In genomic region chr7:125593831-125594230, GRCm38 (mm10) we compare ENCODE assay signal across 14 mouse cellular contexts. TPM values are rescaled to one million over a fixed set of nuclear protein-coding genes. Genes with fewer than 3 reads are reported as not detected.
DNase-seq lines count a peak whose midpoint lies in the region; ATAC-seq and TF ChIP-seq lines count a peak whose summit lies in the region.
"Had no signal": no experiment of that assay in that cellular context is flagged by ENCODE, and none has a peak within 500 bp of the region (broad histone marks: within the 10 kb centered on the region; RNA-seq: fewer than 3 reads in every experiment).

No protein-coding gene starts in this region.

- intact Hi-C loops in heart, postnatal 25 days (cut with DNase I), result no loop called here

- H3K4me1 ChIP-seq in liver, postnatal 0 days (ENCODE audit: insufficient read depth), result peaks cover 4% of the 10 kb centered on the region
- H3K4me1 ChIP-seq: heart, embryonic 12.5 days had no signal

- H3K9me3 ChIP-seq in liver, postnatal 0 days (ENCODE audit: low read length), result no peaks in the 10 kb centered on the region
- H3K9me3 ChIP-seq: heart, embryonic 12.5 days had no signal

- peak; percentile 94 for DNase-seq in heart, adult 11 months
- no peak for DNase-seq in heart, postnatal 25 days (ENCODE audit: low spot score)
- DNase-seq in T-cell, adult 2 months (ENCODE audit: low spot score), result peak; percentile 68
- no peak for DNase-seq in liver, postnatal 0 days
- peak; percentile 59 to 76 for DNase-seq in thymus, adult 18-20 months
- no peak for DNase-seq in right cerebral cortex, adult 18-20 months
- no peak for DNase-seq in embryo, embryonic 10.5 days (ENCODE audit: low spot score)
- DNase-seq in adrenal gland, adult (ENCODE audit: inconsistent age in 2 of 2, low spot score in 1 of 2), result no peak
- DNase-seq: adrenal gland, adult 2 months; embryo, embryonic 11 days; layer of hippocampus, postnatal 36 days had no signal

- H3K4me3 ChIP-seq in liver, postnatal 0 days (ENCODE audit: low read depth, low read length), result no peak overlapping the region
- H3K4me3 ChIP-seq: heart, embryonic 12.5 days had no signal

- no peak for TF ChIP-seq EP300 in liver, postnatal 0 days (IDR thresholded peaks at IDR 0.05; ENCODE audit: low read depth)

- no peak overlapping the region for H3K9ac ChIP-seq in liver, postnatal 0 days (replicated peaks)
- H3K9ac ChIP-seq: heart, embryonic 12.5 days had no signal

- H3K36me3 ChIP-seq in liver, postnatal 0 days (replicated peaks; ENCODE audit: insufficient read depth, low read length), result no peaks in the 10 kb centered on the region
- H3K36me3 ChIP-seq: heart, embryonic 12.5 days had no signal

- no peak overlapping the region for H3K27ac ChIP-seq in liver, postnatal 0 days (ENCODE audit: low read depth)
- H3K27ac ChIP-seq: kidney, postnatal 0 days had no signal

- no peak overlapping the region for H3K4me2 ChIP-seq in liver, postnatal 0 days (ENCODE audit: low read depth, low read length)
- H3K4me2 ChIP-seq: heart, embryonic 12.5 days had no signal

- 43% methylated on average over 4 of the region's 4 CpGs for WGBS in liver, postnatal 0 days (ENCODE audit: insufficient replicate concordance)

- H3K27me3 ChIP-seq in liver, postnatal 0 days (ENCODE audit: insufficient read depth, low read length), result no peaks in the 10 kb centered on the region
- H3K27me3 ChIP-seq: heart, embryonic 12.5 days had no signal

- ATAC-seq in liver, postnatal 0 days, result peak; percentile 36; the same call in 1 of the 2 replicates
- ATAC-seq: hindbrain, embryonic 16.5 days had no signal

- no peak for TF ChIP-seq CTCF in liver, postnatal 0 days (IDR thresholded peaks at IDR 0.05; ENCODE audit: low read depth)

RNA-seq across cellular contexts. Expression of gene Il21r, which starts 9.4 kb away (rescaled TPM):
- under 1 TPM; 0.29 to 0.67 TPM for total RNA-seq in heart, postnatal 25 days (2021)
- polyA plus RNA-seq in liver, postnatal 0 days (2015; fragmentation: Nextera tagmentation; extraction: Ambion mirVana), result 0.70 TPM in 2 replicates

RNA-seq across cellular contexts. Expression of gene Il4ra, which starts 41.9 kb away (rescaled TPM):
- 10 to 100 TPM; 13.3 to 18.6 TPM for total RNA-seq in heart, postnatal 25 days (2021)
- 8.7 and 9.5 TPM in 2 replicates for polyA plus RNA-seq in liver, postnatal 0 days (2015; fragmentation: Nextera tagmentation; extraction: Ambion mirVana)

Comparison
In these comparisons a context has a peak if more than half of its experiments do, and no peak if none do; other contexts are left out.
1. DNase-seq: peak in heart, adult 11 months (single experiment), T-cell, adult 2 months (single experiment) and thymus, adult 18-20 months (2 of 2); none in heart, postnatal 25 days (single experiment), liver, postnatal 0 days (single experiment), right cerebral cortex, adult 18-20 months (single experiment), embryo, embryonic 10.5 days (single experiment) and adrenal gland, adult (0 of 2).